Comparison of ENCODE assay signal across 34 mouse cellular contexts in the genomic region with DNA sequence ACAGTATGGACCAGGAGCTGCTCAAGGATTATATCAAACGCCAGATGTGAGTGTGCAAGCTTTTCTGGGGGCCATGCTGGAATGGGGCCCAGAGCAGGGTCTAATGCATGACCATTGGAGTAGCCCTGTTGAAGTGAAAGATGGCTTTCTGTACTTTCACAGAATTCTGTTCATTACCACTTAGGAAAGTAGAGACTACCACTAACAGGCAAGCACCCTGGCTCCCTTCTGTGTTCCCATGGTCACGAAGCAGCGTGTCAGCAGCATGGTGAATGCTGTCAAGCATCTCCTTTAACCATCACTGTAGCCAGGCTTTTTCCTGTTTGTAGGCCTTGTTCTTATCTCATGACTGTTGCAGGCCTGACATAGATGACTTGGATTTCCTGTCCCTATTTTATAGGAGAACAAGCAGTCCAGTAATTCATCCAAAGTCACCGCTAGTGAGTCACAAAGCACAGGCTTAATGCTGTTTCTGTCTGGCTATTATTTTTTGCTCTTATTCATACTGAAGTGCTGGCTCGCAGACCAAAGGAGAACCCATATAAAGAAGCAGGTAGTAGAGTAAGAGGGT. TPM values are rescaled to one million over a fixed set of nuclear protein-coding genes. Genes with fewer than 3 reads are reported as not detected.
DNase-seq lines count a peak whose midpoint lies in the region; ATAC-seq lines count a peak whose summit lies in the region.
"Had no signal": no experiment of that assay in that cellular context is flagged by ENCODE, and none has a peak within 500 bp of the region (broad histone marks: within the 10 kb centered on the region; RNA-seq: fewer than 3 reads in every experiment).

No protein-coding gene starts in this region.

- peaks cover 62% of the 10 kb centered on the region for H3K36me3 ChIP-seq in heart, embryonic 13.5 days

- no peak for ATAC-seq in heart, embryonic 13.5 days (ENCODE audit: extremely low read depth, insufficient number of reproducible peaks, low FRiP score, low TSS enrichment)
- ATAC-seq: activated CD4-positive, CD25-positive, alpha-beta regulatory T cell, adult 4 months; CD4-positive, CD25-positive, alpha-beta regulatory T cell, adult 4 months; forebrain, embryonic 14.5 days; forebrain, postnatal 0 days; hindbrain, postnatal 0 days; inflammation-experienced regulatory T-cells, adult 6 months; intestine, embryonic 16.5 days had no signal

- WGBS in heart, embryonic 13.5 days: 67% methylated on average over 5 of the region's 5 CpGs

- H3K4me3 ChIP-seq in heart, embryonic 13.5 days: no peak overlapping the region
- H3K4me3 ChIP-seq: forebrain, embryonic 10.5 days; gastrocnemius, adult 2 months; heart, embryonic 15.5 days had no signal

- H3K4me1 ChIP-seq in heart, embryonic 13.5 days: peaks cover 24% of the 10 kb centered on the region

- no peaks in the 10 kb centered on the region for H3K9me3 ChIP-seq in heart, embryonic 13.5 days
- H3K9me3 ChIP-seq: forebrain, embryonic 10.5 days; heart, embryonic 15.5 days had no signal

- no peaks in the 10 kb centered on the region for H3K27me3 ChIP-seq in heart, embryonic 13.5 days (replicated peaks)
- H3K27me3 ChIP-seq: heart, embryonic 15.5 days had no signal

- no peak overlapping the region for H3K9ac ChIP-seq in heart, embryonic 13.5 days
- H3K9ac ChIP-seq: forebrain, postnatal 0 days; heart, embryonic 15.5 days; hindbrain, embryonic 14.5 days had no signal

- DNase-seq in adrenal gland, adult (ENCODE audit: inconsistent age in 2 of 2, low spot score in 1 of 2): peak; percentile 38 to 67
- no peak for DNase-seq in adrenal gland, postnatal 10 days
- DNase-seq in heart, postnatal 4 days: no peak
- DNase-seq in 3T3-L1 (ENCODE audit: low read depth, low spot score): peak; percentile 34
- no peak for DNase-seq in cerebellum, adult 9-11 months
- DNase-seq: adrenal gland, adult 8-10 months; cerebellum, adult 11-12 months; cerebellum, adult 8-10 months; cerebellum, postnatal 14 days; forebrain, postnatal 0 days; gastrocnemius, adult 2 months; gastrocnemius, postnatal 14 days; heart, adult 11 months; heart, postnatal 10 days; heart, postnatal 36 days; kidney, adult 18-20 months had no signal

- H3K4me2 ChIP-seq in heart, embryonic 13.5 days: no peak overlapping the region
- H3K4me2 ChIP-seq: heart, embryonic 11.5 days; heart, embryonic 15.5 days; hindbrain, embryonic 14.5 days had no signal

- 0 out of 2 replicates have a peak overlapping the region, but pooled peaks have one; percentile 9 for H3K27ac ChIP-seq in heart, embryonic 13.5 days (replicated peaks)
- H3K27ac ChIP-seq: forebrain, embryonic 10.5 days; gastrocnemius, adult 2 months; heart, embryonic 15.5 days; hindbrain, embryonic 14.5 days; hindbrain, postnatal 0 days had no signal

RNA-seq across cellular contexts. Expression of a gene that starts 34.1 kb away (rescaled TPM):
- 10 to 100 TPM; 78.6 to 85.0 TPM for total RNA-seq in adrenal gland, postnatal 10 days (2021)
- polyA plus RNA-seq in heart, embryonic 13.5 days (2015; fragmentation: Nextera tagmentation; extraction: Ambion mirVana): 11.7 and 12.8 TPM in 2 replicates
- total RNA-seq in heart, postnatal 4 days (2021): 10 to 100 TPM; 69.6 to 69.9 TPM

RNA-seq across cellular contexts. Expression of a gene that starts 50.0 kb away (rescaled TPM):
- not detected for total RNA-seq in adrenal gland, postnatal 10 days (2021)
- polyA plus RNA-seq in heart, embryonic 13.5 days (2015; fragmentation: Nextera tagmentation; extraction: Ambion mirVana): not detected in 2 replicates
- not detected for total RNA-seq in heart, postnatal 4 days (2021)
- total RNA-seq: forebrain, postnatal 0 days; gastrocnemius, adult 2 months; gastrocnemius, postnatal 14 days; gastrocnemius, postnatal 4 days; heart, adult 8-10 months; heart, postnatal 10 days; heart, postnatal 36 days; hindbrain, postnatal 0 days had no signal
- polyA plus RNA-seq: brain, embryonic 14.5 days; embryonic facial prominence, embryonic 11.5 days; embryonic facial prominence, embryonic 14.5 days; forebrain, embryonic 10.5 days; forebrain, embryonic 14.5 days; forebrain, postnatal 0 days; frontal cortex, adult 2 months; heart, embryonic 11.5 days; heart, embryonic 15.5 days; hindbrain, embryonic 11.5 days; hindbrain, embryonic 14.5 days; hindbrain, postnatal 0 days; intestine, embryonic 16.5 days had no signal

Comparison
In these comparisons a context has a peak if more than half of its experiments do, and no peak if none do; other contexts are left out.
1. DNase-seq: peak in adrenal gland, adult (2 of 2) and 3T3-L1 (single experiment); none in adrenal gland, postnatal 10 days (single experiment), heart, postnatal 4 days (single experiment) and cerebellum, adult 9-11 months (single experiment).